Mouse (Mus musculus) adrenal gland, postnatal 36 days (tissue): ENCODE measurements around the gene Fsd1l. TPM values are rescaled to one million over a fixed set of nuclear protein-coding genes. Genes with fewer than 3 reads are reported as not detected.
"Not testable (repeated sequence)": the region's sequence is repeated elsewhere in the genome, so short reads cannot be mapped to it uniquely, and the experiment has no call there.

Experiments
- DNase-seq, 2 experiments: peaks; one replicate each; pipeline ENCODE4 v3.0.0; 2021; ENCODE audit warnings: mixed read lengths in 1 of 2
- total RNA-seq, 2 experiments: library from RNA; stranded (reverse); gene quantifications; 2 replicates each; pipeline ENCODE4 v1.2.3; 2021

Gene Fsd1l
- total RNA-seq, 2 experiments from 2014 or later, result 4.9 to 10.9 TPM

DNA sequence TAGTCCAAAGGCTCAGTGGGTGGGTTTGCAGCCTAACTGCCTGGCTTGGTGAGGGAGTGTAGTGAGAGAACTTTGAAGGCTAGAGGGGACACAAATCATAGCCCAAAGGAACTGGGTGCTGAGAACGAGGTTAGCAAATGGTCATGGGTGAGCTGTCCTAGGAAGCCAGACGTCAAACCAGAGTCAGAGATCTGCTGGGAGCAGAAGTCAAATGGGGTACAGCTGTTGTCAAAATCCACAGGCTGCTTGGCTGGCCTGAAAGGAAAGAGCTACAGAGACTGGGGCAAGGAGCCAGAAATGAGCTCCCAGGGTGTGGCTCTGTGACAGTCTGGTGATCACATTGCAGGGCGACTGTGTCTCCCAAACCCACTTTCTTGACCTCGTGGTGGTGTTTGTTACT, 2.3 kb upstream of the Fsd1l start:
- DNase-seq, result peak; percentile 9 to 25

DNA sequence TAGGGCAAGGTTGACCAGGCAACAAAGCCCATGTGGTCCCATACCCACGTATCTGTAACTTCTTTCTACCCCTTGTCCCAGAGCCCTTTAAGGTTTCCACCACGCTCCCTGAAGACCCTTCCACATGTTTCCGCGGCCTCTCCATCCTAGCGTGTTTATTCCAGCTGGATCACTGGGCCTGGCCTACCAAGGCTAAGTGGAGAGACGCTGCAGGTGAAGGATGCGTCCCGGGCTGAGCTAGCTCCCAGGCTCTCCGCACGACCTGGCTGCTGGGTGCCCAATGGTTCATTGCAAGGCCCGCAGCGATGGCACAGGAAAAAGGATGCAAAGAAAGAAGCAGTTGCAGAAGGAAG, 332 bp upstream of the Fsd1l start:
- DNase-seq, result no peak

DNA sequence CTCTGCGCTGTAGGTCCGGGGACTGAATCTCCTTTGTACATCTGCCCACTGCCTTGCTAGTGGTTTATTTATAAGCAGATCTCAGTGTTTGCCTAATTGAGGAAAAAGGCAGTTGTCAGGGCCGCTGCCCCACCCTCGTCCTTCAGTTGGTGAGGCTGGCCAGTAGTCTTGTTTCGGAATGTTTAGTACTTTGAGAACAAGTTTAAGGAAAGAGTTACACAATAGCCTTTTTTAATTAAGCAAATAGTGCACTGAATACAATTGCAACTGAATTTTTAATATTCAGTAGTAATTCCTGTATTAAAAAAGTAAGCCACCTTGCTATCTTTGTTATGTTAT, 709 bp downstream of the Fsd1l start:
- no peak for DNase-seq

DNA sequence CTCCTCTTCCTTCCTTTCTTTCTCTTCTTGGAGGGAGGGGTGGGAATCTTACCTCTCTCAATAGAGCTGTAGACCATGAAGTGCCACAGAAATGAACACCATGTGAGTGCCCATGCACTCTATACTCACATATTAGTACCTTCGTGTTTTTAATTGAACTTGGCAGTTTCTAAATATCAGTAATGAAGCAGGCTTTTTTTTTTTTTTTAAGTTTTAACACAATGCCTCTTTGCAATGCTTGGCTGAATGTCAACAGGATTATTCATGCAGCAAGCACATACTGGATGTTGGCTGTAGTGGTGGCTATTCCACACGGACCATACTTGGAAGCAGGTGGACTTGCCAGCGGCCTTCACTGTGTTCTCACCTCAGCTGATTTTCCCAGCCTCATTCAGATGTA, 4.1 kb downstream of the Fsd1l start:
- no peak for DNase-seq

DNA sequence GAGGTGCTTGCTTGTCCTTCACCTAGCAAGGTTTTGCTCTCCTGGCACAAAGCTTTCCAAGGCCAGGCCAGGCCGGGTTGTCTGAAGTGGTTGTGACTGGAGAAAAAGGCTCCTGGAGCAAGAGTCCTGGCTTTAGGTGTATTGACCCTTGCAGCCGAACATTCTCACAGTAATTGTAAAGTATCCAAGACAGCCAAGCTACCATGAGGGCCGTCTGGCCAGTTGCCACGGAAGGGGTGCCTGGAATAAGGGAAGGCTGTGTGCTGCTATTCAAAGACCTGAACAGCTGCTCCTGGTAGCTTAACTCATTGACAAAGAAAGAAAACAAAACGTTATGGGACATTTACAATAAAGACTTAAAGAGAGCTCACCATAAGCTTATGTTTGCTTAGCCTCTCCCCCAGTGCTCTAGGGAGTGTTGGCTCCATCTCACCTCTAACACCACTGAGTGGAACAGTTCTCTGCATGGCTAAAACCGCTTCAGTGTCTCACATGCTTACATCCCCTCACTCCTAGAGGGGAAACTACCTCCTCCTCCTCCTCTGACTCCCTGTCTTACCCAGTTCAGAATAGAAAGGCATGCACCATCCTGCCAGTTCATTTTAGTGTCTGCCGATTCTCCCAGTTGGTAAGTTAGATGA, 6.1 kb downstream of the Fsd1l start:
- DNase-seq, result no peak

DNA sequence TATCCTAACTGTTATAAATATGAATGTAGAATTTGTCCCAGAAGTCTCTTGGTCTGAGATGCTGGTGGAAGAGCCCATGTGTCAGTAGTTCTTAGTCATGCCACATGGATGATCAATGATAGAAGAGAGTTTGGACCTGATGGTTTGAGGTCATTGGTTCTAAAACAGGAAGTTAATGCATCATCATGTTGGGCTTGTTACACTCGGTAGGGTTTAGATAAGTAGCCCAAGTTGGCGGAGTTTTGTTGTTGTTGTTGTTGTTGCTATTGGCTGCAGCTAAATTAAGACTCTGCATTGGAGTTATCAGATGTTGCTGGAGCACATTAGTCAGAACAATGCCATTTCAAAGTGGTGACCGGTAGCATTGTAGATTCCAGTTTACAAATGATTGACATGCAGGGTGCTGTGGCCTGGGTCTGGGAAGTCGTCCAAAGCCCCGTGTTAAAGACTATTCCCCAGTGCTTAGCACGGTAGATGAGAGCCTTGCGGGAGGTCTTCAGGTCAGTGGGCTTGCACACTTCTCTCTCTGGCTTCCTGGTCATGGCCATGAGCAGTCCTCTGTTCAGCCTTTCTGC, 7.4 kb downstream of the Fsd1l start:
- no peak for DNase-seq

DNA sequence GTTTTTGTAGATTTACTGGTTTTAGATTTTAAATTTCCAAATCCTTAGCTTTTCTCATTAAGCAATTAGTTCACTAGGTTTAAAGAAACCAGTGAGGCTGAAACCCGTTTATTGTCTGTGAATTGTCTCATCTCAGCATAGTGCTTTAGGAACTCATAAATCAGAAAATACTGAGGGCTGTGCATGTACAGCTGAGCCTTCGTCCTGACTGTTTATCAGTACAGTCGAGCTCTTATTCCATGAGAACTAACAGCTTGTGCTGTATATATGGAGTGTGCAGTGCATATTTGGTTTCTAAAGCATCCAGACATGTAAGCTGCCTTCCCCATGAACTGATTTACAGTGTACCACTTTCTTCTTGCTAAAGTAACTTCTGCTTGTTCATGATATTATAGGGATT, 26.8 kb downstream of the Fsd1l start:
- DNase-seq, result no peak

DNA sequence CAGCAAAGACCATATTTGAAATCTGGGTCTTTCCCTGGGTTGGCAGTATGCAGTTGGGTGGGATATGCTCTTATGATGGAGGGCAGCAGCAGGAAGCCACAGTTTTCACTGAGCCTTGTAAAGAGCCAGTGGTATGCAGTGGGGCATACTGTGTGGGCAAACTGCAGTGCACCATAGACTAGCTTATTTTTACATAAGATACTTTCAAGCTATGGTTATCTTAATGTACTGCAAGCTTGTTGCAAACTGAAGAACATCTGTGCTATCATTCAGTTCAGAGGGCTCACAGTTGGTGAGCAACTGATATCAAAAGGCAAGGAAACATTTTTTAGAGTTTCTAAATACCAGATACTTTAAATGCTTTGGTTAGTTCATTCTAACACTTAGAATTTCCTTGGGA, 29.4 kb downstream of the Fsd1l start:
- no peak for DNase-seq

DNA sequence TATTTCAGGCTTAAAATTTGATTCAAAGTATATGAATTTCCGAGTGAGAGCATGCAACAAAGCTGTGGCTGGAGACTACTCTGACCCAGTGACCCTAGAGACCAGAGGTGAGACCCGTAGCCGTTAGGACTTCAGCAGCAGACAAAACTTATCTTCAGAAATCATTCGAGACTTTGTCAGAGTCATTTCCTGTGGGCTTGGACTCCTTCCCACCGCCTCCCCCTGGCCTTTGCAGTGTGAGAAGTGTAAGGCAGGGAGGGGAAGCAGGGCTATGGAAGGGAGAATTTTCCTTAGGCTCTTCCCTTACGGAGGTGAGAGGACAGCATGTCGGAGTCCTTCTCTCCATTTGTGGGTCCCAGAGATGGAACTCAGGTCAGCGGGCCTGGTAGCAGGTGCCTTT, 50.8 kb downstream of the Fsd1l start:
- DNase-seq, result no peak

DNA sequence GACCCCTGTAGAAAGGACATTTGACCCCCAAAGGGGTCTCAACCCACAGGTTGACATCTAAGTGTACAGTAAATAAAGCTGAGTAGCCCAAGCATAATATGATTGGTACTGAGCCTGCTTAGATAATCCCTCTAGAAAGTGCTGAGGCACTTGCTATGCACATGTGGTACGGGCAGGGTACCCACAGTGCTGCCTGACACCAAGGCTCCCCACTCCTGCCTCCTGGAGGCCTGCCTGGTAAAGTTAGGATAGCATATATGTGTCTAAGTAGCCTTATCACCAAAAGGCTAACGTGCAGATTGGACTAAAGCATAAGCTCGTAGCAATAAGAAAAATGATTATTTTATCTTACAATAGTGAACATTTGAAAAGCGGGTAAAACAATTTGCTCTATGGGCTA, 57.7 kb downstream of the Fsd1l start:
- no peak for DNase-seq

DNA sequence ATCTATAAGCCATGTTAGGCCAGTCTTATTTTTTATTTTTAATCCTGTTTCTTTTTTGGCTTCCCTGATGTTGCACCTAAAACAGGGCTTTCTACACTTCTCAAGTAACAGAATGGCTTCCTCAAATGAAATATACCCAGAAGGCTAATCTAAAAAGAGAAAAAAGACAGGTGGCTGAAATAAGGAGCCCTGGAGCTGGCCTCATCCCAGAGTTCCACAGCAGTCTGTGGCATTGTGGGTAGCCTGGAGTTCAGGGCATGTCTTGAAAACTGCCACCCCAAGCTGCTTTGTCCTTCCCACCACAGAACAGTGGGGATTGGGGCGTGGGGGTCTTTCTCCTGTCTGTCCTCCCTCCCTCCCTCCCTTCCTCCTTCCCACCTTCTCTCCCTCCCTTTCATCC, 60.1 kb downstream of the Fsd1l start:
- DNase-seq, result no peak

DNA sequence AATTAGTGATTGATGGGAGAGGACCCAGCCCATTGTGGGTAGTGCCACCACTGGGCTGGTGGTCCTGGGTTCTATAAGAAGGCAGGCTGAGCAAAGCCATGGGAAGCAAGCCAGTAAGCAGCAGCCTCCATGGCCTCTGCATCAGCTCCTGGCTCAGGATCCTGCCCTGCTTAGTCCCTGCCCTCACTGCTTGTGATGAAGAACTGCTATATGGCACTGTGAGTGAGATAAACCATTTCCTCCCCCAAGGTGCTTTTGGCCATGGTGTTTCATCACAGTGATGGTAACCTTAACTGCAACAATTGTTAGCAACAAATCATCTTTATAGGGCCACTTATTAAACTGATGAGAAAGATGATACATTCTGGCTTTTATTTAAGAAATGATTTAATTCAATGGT, 77.9 kb downstream of the Fsd1l start:
- not testable (repeated sequence) for DNase-seq

DNA sequence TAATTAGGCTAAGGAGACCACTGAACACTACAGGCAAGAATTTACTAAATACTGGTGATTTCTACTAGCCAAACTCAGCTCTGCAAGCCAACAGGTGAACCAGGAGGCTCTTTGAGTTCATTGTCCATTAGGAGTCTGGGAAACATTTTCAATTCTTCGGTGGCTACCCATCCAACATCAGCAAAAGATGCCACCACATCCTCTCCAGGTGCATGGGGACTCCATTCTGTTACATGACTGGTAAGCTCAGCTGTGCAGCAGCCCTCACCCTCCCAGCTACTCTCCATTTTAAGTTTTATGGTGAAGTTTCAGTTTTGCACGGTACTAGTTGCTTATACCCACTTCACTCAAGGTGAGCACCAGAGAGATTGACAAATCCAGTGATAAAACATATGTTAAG, 78.8 kb downstream of the Fsd1l start:
- DNase-seq, result no peak

DNA sequence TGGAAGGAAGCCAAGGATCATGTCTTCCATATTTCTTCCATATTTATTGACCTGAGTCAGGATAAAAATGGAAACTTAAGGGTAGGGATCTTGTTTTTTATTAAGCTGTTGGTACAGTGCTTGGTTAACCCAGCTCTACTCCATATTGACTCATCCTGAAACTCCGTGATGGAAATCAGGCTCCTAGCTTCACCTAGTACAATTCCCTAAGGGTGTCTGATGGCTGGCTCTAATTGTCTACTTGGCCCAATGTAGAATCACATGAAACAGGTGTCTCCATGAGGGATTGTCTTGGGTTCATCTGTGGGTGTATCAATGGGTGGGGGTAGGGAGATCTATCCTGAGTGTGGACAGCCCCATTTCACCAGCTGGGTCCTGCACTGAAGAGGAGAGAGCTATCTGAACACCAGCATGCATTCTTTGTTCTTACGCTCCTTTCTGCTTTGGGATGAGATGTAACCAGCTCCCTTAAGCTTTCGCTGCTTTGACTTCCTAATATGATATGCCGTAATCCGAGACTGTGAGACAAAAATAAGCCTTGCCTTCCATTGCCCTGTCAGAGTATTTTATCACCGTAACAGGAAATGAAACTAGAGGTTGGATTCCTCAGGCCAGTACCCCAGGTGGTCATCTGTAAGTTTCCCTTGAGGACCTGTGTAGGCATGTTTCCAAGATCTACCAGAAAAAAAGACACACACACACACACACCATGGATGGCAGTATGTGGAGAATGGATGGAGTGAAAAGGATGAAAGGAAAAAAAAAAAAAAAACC, 79.5 kb downstream of the Fsd1l start:
- no peak for DNase-seq

DNA sequence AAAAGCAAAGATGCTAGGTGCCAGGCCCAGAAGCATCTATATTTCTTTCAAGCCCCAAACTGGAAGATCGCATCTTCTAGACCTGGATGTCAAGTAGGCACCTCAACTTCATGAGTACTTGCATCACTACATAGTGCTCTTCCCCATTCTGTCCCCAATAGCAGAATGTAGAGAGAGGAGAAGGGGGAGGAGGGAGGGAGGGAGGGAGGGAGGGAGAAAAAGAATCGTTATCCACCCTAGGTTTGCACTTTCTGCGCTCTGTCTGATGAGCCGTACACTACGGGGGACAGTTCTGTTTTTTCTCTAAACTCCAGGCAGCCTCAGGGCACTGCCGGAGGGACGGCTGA, 82.4 kb downstream of the Fsd1l start, which contains the start of gene Fktn:
Gene Fktn, plus strand, starts transcription at position 295 of the 347 bp plus-strand sequence.
- DNase-seq, result no peak

DNA sequence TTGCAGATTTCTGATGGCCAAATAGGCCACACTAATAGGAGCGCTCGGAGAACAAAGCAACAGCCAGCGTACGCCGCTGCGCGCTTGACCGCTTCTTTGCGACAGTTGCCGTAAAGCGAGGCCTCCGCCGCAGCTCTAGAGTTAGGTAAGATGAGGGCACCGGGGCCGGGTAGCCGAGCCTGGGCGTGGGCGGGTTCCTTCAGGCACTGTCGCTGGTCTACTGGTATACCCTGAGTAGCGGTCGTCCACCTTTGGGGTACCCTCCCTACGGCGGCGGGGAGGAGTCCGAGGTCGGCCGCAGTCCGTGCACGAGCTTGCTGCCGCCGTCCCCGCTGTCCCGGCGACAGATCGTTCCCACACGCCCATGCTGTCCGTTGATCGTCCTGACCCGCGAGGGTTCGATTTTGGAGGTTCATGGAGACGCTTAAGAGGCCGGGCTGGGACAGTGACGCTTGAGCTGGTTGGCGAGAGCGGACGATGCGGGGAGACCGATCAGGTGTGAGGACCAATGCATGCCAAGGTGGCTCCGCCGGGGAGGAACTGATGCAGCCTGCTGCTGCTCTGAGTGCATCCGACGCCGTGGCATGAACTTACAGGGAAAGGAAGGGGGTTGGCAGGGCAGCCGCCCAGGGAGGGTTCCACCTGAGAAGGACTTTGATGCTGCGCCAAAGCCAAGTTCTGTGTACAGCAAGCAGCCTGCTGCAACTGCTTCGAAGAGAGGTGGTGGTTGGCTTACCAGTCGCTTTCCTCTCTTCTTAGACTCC, 83.0 kb downstream of the Fsd1l start:
- peak; percentile 90 to 94 for DNase-seq

DNA sequence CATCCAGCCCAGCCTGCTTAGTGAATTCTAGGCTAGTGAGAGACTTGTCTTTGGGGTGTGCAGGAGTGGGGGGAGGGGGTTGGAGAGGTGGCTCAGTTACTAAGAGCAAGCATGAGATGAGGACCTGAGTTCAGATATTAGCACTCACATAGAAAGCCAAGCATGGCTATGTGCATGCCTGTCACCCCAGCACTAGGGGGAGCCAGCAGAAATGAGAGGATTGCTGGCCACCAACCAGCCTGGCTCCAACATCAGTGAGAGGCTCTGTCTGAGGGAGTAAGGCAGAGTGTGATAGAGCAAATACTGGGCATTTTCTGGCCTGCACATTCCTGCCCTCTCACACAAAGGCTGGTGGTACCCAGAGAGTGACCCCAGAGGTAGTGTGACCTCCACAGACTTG, 84.7 kb downstream of the Fsd1l start:
- peak; percentile 22 to 53 for DNase-seq

DNA sequence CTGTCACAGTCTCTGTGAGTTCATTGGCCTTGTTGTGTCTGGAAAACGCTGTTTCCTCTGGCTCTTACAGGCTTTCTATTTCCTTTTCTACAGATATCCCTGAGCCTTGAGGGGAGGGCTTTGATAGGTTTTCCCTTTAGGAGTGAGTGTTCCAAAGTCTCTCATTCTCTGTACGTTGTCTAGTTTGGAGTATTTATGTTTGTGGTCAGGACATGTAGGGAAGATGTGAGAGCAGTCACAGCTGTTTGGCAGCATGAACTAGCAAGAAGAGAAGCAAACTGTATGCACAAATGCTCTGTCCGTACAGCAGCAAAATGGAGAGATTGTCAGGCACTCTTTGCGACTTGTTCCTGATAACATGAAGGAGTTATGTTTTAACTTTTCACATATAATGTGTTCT, 86.3 kb downstream of the Fsd1l start:
- DNase-seq, result no peak

DNA sequence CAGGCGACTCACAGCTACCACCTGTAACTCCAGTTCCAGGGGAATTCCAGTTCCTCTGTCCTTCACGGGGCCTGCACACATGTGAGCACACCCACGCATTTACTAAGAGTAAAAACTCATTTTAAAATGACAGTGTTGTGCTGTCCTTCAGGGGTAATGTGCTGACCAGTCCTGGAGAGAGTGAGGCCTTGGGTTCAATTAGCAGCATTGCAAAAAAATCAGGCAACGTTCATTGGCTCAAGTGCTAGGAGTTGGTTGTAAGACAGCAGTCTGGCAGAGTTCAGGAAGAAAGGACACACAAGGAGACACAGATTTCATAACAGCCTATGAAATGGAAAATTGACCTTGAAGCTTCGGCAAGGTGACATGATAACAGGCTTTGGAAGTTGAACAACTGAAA, 87.0 kb downstream of the Fsd1l start:
- DNase-seq, result peak in 1 of 2 experiments; percentile 5

DNA sequence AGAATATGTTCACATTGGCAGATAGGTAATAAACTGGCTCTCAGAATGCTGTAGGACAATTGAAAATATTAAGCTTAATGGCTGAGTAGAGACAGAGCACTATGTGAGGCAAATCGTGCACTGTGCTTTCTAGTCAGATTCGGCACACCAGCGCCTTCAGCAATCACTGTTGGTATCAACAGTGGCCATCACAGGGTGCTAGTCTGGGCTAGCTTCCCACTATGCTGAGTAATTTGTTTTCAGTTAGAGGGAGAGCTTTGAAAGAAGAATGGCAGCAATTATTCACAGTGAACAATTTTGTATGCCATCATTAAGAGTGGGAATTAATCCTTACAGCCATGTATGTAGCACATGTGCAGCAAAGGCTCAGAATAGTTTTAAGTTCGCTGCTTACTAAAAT, 91.2 kb downstream of the Fsd1l start:
- no peak for DNase-seq

DNA sequence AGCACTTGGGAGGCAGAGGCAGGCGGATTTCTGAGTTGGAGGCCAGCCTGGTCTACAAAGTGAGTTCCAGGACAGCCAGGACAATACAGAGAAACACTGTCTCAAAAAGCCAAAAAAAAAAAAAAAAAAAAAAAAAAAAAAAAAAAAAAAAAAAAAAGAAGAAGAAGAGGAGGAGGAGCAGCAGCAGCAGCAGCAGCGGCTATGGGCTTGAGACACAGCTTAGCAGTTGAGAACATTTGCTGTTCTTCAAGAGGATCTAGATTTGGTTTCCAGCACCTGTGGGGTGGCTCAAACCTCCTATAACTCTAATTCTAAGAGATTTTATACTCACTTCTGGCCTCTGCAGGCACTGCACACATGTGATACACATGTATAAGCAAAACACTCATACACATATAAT, 94.8 kb downstream of the Fsd1l start:
- DNase-seq, result not testable (repeated sequence)

DNA sequence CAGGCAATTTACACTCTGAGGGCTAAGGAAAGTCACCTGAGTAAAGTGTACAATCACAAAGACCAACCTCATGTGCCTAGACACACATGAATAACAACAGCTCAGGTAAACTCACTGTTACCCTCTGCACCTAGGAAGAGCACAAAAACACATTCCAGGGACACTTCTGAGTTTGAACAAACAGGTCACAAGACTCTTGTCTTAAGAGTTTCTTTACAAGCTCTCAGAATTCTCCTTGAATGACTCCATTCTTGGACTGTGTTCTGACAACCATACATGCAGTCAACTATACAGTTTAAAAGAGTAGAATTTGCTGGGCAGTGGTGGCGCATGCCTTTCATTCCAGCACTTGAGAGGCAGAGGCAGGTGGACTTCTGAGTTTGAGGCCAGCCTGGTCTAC, 96.8 kb downstream of the Fsd1l start:
- DNase-seq, result no peak

DNA sequence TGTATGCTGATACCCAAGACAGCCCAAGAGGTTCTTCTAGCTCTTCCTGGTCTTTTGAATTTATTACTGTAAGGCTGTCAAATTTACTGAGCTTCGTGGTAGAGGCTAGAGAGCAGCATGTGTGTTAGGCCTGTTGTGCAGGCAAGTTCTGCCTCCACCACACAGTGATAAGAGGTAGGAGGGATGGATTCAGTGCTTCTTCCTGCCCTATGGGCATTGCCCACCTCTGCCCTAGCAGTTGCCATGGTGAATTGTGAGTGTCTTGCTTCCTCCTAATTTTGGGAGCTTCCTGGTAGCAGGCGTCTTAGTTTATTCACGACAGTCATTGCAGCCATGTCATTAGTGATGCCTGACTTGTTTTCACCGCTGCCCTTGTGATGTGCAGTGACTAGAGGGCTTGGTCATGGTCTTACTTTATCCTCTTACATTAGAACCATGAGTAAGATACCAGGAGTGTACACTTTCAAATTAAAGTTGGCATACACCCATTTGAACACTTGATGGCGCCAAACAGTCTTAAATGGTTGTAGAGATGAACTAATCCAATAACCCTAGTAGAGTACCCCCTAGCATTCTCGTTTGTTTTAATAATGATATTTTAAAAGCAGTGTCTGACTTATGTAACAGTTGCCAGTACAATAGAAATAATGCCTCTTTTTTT, 107.8 kb downstream of the Fsd1l start:
- peak; percentile 7 to 39 for DNase-seq
